11 mouse cellular contexts compared by ENCODE assay signal in genomic region chr11:52409316-52409715, GRCm38 (mm10).
"Had no signal": no experiment of that assay in that cellular context is flagged by ENCODE, and none has a peak within 500 bp of the region (broad histone marks: within the 10 kb centered on the region; RNA-seq: fewer than 3 reads in every experiment).

No protein-coding gene starts in this region.

- H3K27me3 ChIP-seq: limb, embryonic 12.5 days; liver, embryonic 15.5 days; neural tube, embryonic 12.5 days had no signal

- H3K4me2 ChIP-seq: limb, embryonic 12.5 days; liver, embryonic 15.5 days; neural tube, embryonic 12.5 days had no signal

- H3K9me3 ChIP-seq: limb, embryonic 12.5 days; liver, embryonic 15.5 days had no signal

- H3K4me1 ChIP-seq: limb, embryonic 12.5 days; liver, embryonic 15.5 days; neural tube, embryonic 12.5 days had no signal

- H3K27ac ChIP-seq: layer of hippocampus, adult 2 months; limb, embryonic 12.5 days; liver, embryonic 15.5 days; neural tube, embryonic 12.5 days; stomach, postnatal 0 days had no signal

- H3K9ac ChIP-seq: limb, embryonic 12.5 days; liver, embryonic 15.5 days; neural tube, embryonic 12.5 days had no signal

- DNase-seq: kidney, postnatal 10 days; kidney, postnatal 4 days; liver; lung, adult 2 months; midbrain, embryonic 14.5 days; thymus, postnatal 4 days had no signal

- H3K4me3 ChIP-seq: layer of hippocampus, adult 2 months; limb, embryonic 12.5 days; liver, embryonic 15.5 days; neural tube, embryonic 12.5 days had no signal
